In the genomic region with DNA sequence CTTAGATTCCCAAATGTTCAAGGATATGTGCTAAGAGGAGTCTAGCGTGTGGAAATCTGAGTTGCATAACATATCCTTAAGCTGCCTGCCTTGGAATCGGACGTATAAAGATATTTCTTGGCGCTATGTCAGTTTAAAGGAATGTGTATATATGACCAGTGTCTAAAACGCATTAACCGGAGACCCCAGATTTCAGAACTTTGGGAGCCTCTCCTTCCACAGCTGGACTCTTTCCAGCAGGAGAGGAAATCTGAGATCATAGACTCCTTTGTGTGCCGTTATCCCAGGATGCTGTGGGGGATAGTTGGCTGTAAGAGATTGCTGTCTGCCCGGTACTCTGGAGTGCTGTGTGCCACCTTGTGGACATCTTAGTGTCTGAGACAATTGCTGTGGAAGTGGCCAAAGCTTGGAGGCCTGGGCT, we compare ENCODE assay signal across 11 mouse cellular contexts. TPM values are rescaled to one million over a fixed set of nuclear protein-coding genes. Genes with fewer than 3 reads are reported as not detected.
DNase-seq lines count a peak whose midpoint lies in the region; ATAC-seq and TF ChIP-seq lines count a peak whose summit lies in the region.
"Had no signal": no experiment of that assay in that cellular context is flagged by ENCODE, and none has a peak within 500 bp of the region (broad histone marks: within the 10 kb centered on the region; RNA-seq: fewer than 3 reads in every experiment).

No protein-coding gene starts in this region.

- intact Hi-C loops in left cerebral cortex, postnatal 4 days (cut with DNase I) = loop anchor here (10.0 kb wide), 2 partner anchors 154 to 264 kb away; no protein-coding TSS in a partner anchor
- intact Hi-C loops in left cerebral cortex, postnatal 36 days (cut with DNase I) = no loop called here

- dilution Hi-C loops in CH12.LX (cut with MboI; ENCODE audit: extremely low pct_ligation_motif_present, extremely low pct_unique_long_range_greater_than_20kb, low sequenced_read_pairs) = no loop called here

- no peaks in the 10 kb centered on the region for H3K79me2 ChIP-seq in CH12.LX (replicated peaks; ENCODE audit: control insufficient read depth, extremely low read depth, insufficient read depth, poor library complexity, severe bottlenecking)

- peak; percentile 58 for ATAC-seq in intestine, embryonic 14.5 days (replicated peaks; ENCODE audit: low FRiP score, low TSS enrichment, low read depth)
- ATAC-seq: midbrain, embryonic 16.5 days had no signal

- H3K27ac ChIP-seq in layer of hippocampus, adult 2 months = no peak overlapping the region
- H3K27ac ChIP-seq in CH12.LX (ENCODE audit: insufficient read depth, low read depth) = no peak overlapping the region
- H3K27ac ChIP-seq in intestine, embryonic 14.5 days (ENCODE audit: low read depth) = no peak overlapping the region

- H3K9me3 ChIP-seq in CH12.LX (replicated peaks; ENCODE audit: low read length) = no peaks in the 10 kb centered on the region
- no peaks in the 10 kb centered on the region for H3K9me3 ChIP-seq in intestine, embryonic 14.5 days (ENCODE audit: control insufficient read depth, low read length)

- H3K9ac ChIP-seq in CH12.LX (ENCODE audit: insufficient read depth, low read depth) = no peak overlapping the region
- H3K9ac ChIP-seq in intestine, embryonic 14.5 days (ENCODE audit: low read length) = no peak overlapping the region

- in situ Hi-C loops in CH12.LX (cut with MboI; ENCODE audit: low pct_ligation_motif_present, low pct_unique_long_range_greater_than_20kb, low sequenced_read_pairs) = loop anchor here (25.0 kb wide), 1 partner anchor 166 kb away; no protein-coding TSS in a partner anchor

- no peak overlapping the region for H3K4me2 ChIP-seq in CH12.LX (ENCODE audit: insufficient read depth, low read depth, poor library complexity, severe bottlenecking)
- H3K4me2 ChIP-seq in intestine, embryonic 14.5 days (ENCODE audit: low read length) = no peak overlapping the region

- 28% methylated on average over 8 of the region's 8 CpGs for WGBS in intestine, embryonic 14.5 days

- H3K4me1 ChIP-seq in CH12.LX (ENCODE audit: control insufficient read depth in 1 of 2, insufficient read depth in 2 of 2) = peaks cover 0 to 14% of the 10 kb centered on the region in 2 experiments; a peak in 2 of 4 replicates
- H3K4me1 ChIP-seq in intestine, embryonic 14.5 days (replicated peaks; ENCODE audit: control insufficient read depth, insufficient read depth, low read length) = peaks cover 4% of the 10 kb centered on the region; the same call in 1 of the 2 replicates

- no peak for TF ChIP-seq POLR2A in CH12.LX (IDR thresholded peaks at IDR 0.05; ENCODE audit: low read depth, low read length)

- no peaks in the 10 kb centered on the region for H3K36me3 ChIP-seq in CH12.LX (replicated peaks in 1 of 2; ENCODE audit: control insufficient read depth in 1 of 2, insufficient read depth in 1 of 2, low read length in 1 of 2)
- no peaks in the 10 kb centered on the region for H3K36me3 ChIP-seq in intestine, embryonic 14.5 days (ENCODE audit: control insufficient read depth, insufficient read depth, low read length)

- DNase-seq in embryo, embryonic 10 days (ENCODE audit: low spot score) = peak; percentile 24
- no peak for DNase-seq in embryo, embryonic 11 days
- no peak for DNase-seq in layer of hippocampus, adult 2 months (ENCODE audit: low spot score in 2 of 2)
- DNase-seq in layer of hippocampus, adult 18-20 months (ENCODE audit: low spot score in 2 of 2) = no peak
- no peak for DNase-seq in CH12.LX (ENCODE audit: extremely low read depth)
- DNase-seq in intestine, embryonic 14.5 days (ENCODE audit: low spot score) = peak; percentile 53
- no peak for DNase-seq in left cerebral cortex, postnatal 4 days
- no peak for DNase-seq in left cerebral cortex, postnatal 36 days (ENCODE audit: low spot score in 2 of 2)
- DNase-seq: B cell, adult 2 months; liver had no signal

- TF ChIP-seq EP300 in CH12.LX (IDR thresholded peaks at IDR 0.05; ENCODE audit: low read length) = no peak

- no peaks in the 10 kb centered on the region for H3K27me3 ChIP-seq in CH12.LX (replicated peaks)
- H3K27me3 ChIP-seq in intestine, embryonic 14.5 days (replicated peaks; ENCODE audit: control insufficient read depth, insufficient read depth, low read length) = peaks cover 59% of the 10 kb centered on the region

- TF ChIP-seq RAD21 in CH12.LX (IDR thresholded peaks at IDR 0.05; ENCODE audit: low read depth, low read length) = no peak; the same call in 1 of the 2 replicates

- TF ChIP-seq CTCF in layer of hippocampus, adult 2 months (conservative IDR thresholded peaks at IDR 0.05) = peak; percentile 64
- TF ChIP-seq CTCF in CH12.LX (conservative IDR thresholded peaks at IDR 0.05 in 1 of 2, IDR thresholded peaks at IDR 0.05 in 1 of 2; ENCODE audit: low read depth in 2 of 2, low read length in 2 of 2) = peak in 1 of 2 experiments; percentile 47; a peak in 2 of 4 replicates

- H3K4me3 ChIP-seq in layer of hippocampus, adult 2 months = no peak overlapping the region
- no peak overlapping the region for H3K4me3 ChIP-seq in CH12.LX (replicated peaks in 1 of 3; ENCODE audit: low read depth in 2 of 3, low read length in 2 of 3, poor library complexity in 1 of 3)
- no peak overlapping the region for H3K4me3 ChIP-seq in intestine, embryonic 14.5 days (ENCODE audit: low read depth, low read length)

TF ChIP-seq in CH12.LX, 34 proteins besides CTCF, POLR2A, EP300 and RAD21:
- TF ChIP-seq NRF1 (IDR thresholded peaks at IDR 0.05; ENCODE audit: low read depth, low read length) (no peak), USF1 (IDR thresholded peaks at IDR 0.05; ENCODE audit: low read depth, low read length) (no peak), MAX (IDR thresholded peaks at IDR 0.05; ENCODE audit: low read length) (no peak), TCF12 (IDR thresholded peaks at IDR 0.05; ENCODE audit: low read depth, low read length) (no peak), UBTF (IDR thresholded peaks at IDR 0.05; ENCODE audit: low read depth, low read length) (no peak), IRF4 (IDR thresholded peaks at IDR 0.05; ENCODE audit: low read depth, low read length) (no peak), CHD2 (IDR thresholded peaks at IDR 0.05; ENCODE audit: low read length) (no peak), SMC3 (IDR thresholded peaks at IDR 0.05; ENCODE audit: low read depth, low read length) (peak; percentile 40)

RNA-seq across cellular contexts. Expression of gene Enpp6, which starts 34.5 kb away (rescaled TPM):
- total RNA-seq in layer of hippocampus, adult 2 months (2021) = 1 to 10 TPM; 4.7 to 7.2 TPM
- total RNA-seq in layer of hippocampus, adult 18-20 months (2021) = 1 to 10 TPM; 5.0 to 6.4 TPM
- not detected in 2 replicates for total RNA-seq in CH12.LX (2012; rRNA removed)
- total RNA-seq in CH12.LX (2014; rRNA removed) = 0.15 TPM in 1 of 2 replicates, not detected in the other
- not detected in 2 replicates for polyA plus RNA-seq in CH12.LX (2012; ENCODE audit: insufficient read length, low read depth)
- 0.13 and 0.23 TPM in 2 replicates for polyA plus RNA-seq in intestine, embryonic 14.5 days (2014; fragmentation: Nextera tagmentation; extraction: Ambion mirVana)
- 1 to 10 TPM; 1.8 to 2.5 TPM for total RNA-seq in left cerebral cortex, postnatal 4 days (2021)
- 1 to 10 TPM; 7.3 to 8.6 TPM for total RNA-seq in left cerebral cortex, postnatal 36 days (2021)

Comparison
In these comparisons a context has a peak if more than half of its experiments do, and no peak if none do; other contexts are left out.
1. DNase-seq: peak in embryo, embryonic 10 days (single experiment) and intestine, embryonic 14.5 days (single experiment); none in embryo, embryonic 11 days (single experiment), layer of hippocampus, adult 2 months (0 of 2), layer of hippocampus, adult 18-20 months (0 of 2), CH12.LX (single experiment), left cerebral cortex, postnatal 4 days (single experiment) and left cerebral cortex, postnatal 36 days (0 of 2).